Mouse (Mus musculus) kidney, embryonic 14.5 days (tissue): ENCODE data around the gene Olfr728. TPM values are rescaled to one million over a fixed set of nuclear protein-coding genes. Genes with fewer than 3 reads are reported as not detected.

Source experiments
- ATAC-seq: fragments of 200-750 bp; cut with Nextera tagmentation; 2 replicates; pipeline ENCODE4 v1.8.0; 2017; ENCODE audit warnings: moderate number of reproducible peaks, mild to moderate bottlenecking, moderate TSS enrichment, moderate library complexity; ENCODE audit not compliant: low FRiP score, low TSS enrichment
- H3K27ac ChIP-seq: fragments of 300-500 bp; sonication (generic); 2 replicates; pipeline ENCODE4 v1.5.1; 2014; ENCODE audit warnings: low read depth, mild to moderate bottlenecking, low read length, moderate library complexity, mixed read lengths
- H3K27me3 ChIP-seq: fragments of 300-500 bp; sonication (generic); 2 replicates; pipeline ENCODE4 v1.6.1; 2014; ENCODE audit warnings: mild to moderate bottlenecking, low read length; ENCODE audit not compliant: control insufficient read depth, insufficient read depth
- H3K36me3 ChIP-seq: fragments of 300-500 bp; sonication (generic); 2 replicates; pipeline ENCODE4 v1.6.1; 2014; ENCODE audit warnings: low read length, mixed read lengths; ENCODE audit not compliant: control insufficient read depth, insufficient read depth
- H3K4me1 ChIP-seq: fragments of 300-500 bp; sonication (generic); 2 replicates; pipeline ENCODE4 v1.6.1; 2014; ENCODE audit warnings: low read length, mixed read lengths; ENCODE audit not compliant: control insufficient read depth, insufficient read depth
- H3K4me2 ChIP-seq: fragments of 300-500 bp; sonication (generic); replicated peaks from 2 replicates; pipeline ENCODE4 v1.6.1; 2014; ENCODE audit warnings: low read depth, mild to moderate bottlenecking, low read length
- H3K4me3 ChIP-seq: fragments of 300-500 bp; sonication (generic); 2 replicates; pipeline ENCODE4 v1.5.1; 2014; ENCODE audit warnings: mild to moderate bottlenecking, low read length
- H3K9ac ChIP-seq: fragments of 300-500 bp; sonication (generic); 2 replicates; pipeline ENCODE4 v1.6.1; 2014; ENCODE audit warnings: low read depth, mild to moderate bottlenecking, low read length, moderate library complexity
- H3K9me3 ChIP-seq: fragments of 300-500 bp; sonication (generic); 2 replicates; pipeline ENCODE4 v1.6.1; 2016; ENCODE audit warnings: low read length; ENCODE audit not compliant: control insufficient read depth
- WGBS: fragments of 180-500 bp; shearing (Covaris S2); extraction: QIAGEN DNeasy Blood & Tissue Kit; methylation state at CpG from one replicate; pipeline ENCODE4 v1.1.7; 2014; 5-methylcytosine and 5-hydroxymethylcytosine counted together
- polyA plus RNA-seq: library from polyadenylated mRNA; unstranded; fragments of >200 nt; fragmentation: Nextera tagmentation; extraction: Ambion mirVana; gene quantifications from 2 replicates; pipeline ENCODE4 v1.2.1, GENCODE M21; 2014

The Olfr728 gene
- not detected in 2 replicates for polyA plus RNA-seq

DNA sequence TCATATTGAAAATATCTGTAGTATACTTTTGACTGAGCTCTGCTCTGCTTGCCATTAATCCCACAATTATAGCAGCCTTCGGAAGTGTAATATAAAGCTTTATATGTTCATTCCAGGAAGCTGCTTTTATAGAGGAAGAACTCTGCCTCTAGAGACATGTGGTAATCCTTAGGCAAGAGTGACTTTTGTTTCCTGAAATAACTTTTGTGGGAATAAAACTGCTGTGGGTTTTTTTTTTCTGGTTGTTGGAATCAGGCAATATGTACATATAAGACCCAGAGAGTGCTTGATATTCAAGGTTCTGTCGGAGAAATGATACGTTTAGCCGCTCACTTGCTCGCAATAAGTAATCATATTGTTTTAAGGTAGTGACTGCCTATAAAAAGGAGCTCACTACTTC lies at the start of gene Olfr728:
Gene Olfr728, minus strand, starts transcription at position 101 of the 400 bp plus-strand sequence.
- Histone ChIP-seq H3K4me2 (no peak within 1 kb of the TSS), H3K36me3 (no peaks in the 10 kb centered on the region), H3K27me3 (no peaks in the 10 kb centered on the region), H3K27ac (no peak within 1 kb of the TSS), H3K9me3 (no peaks in the 10 kb centered on the region), H3K9ac (no peak within 1 kb of the TSS), H3K4me3 (no peak within 1 kb of the TSS), H3K4me1 (no peaks in the 10 kb centered on the region)
- WGBS, result 91% methylated on average over 5 of the region's 5 CpGs
- ATAC-seq, result no peak

GRCm38 (mm10) chr14:50188098-50188497 lies 45.6 kb upstream of the Olfr728 start, which contains the start of gene Olfr730:
TSS of gene Olfr730 (minus strand) at chr14:50188198.
- WGBS, result 58% methylated on average over 1 of the region's 1 CpGs
- Histone ChIP-seq H3K36me3 (no peaks in the 10 kb centered on the region), H3K4me3 (no peak within 1 kb of the TSS), H3K4me1 (no peaks in the 10 kb centered on the region), H3K9ac (no peak within 1 kb of the TSS), H3K27ac (no peak within 1 kb of the TSS), H3K27me3 (no peaks in the 10 kb centered on the region), H3K4me2 (no peak within 1 kb of the TSS), H3K9me3 (no peaks in the 10 kb centered on the region)
- no peak for ATAC-seq

- no peaks in the 10 kb centered on the region for H3K27me3 ChIP-seq
- no peak for ATAC-seq
- H3K9ac ChIP-seq, result no peak within 1 kb of the TSS
- no peak within 1 kb of the TSS for H3K27ac ChIP-seq
- H3K4me3 ChIP-seq, result no peak within 1 kb of the TSS
- H3K4me1 ChIP-seq, result no peaks in the 10 kb centered on the region
- no peaks in the 10 kb centered on the region for H3K36me3 ChIP-seq
- H3K9me3 ChIP-seq, result no peaks in the 10 kb centered on the region
- H3K4me2 ChIP-seq, result no peak within 1 kb of the TSS
These were observed 10.3 kb upstream of the Olfr728 start, which contains the start of gene Olfr729 for GRCm38 (mm10) chr14:50152810-50153209. TSS of gene Olfr729 (minus strand) at chr14:50152910.

- 90% methylated on average over 1 of the region's 1 CpGs for WGBS
These were observed 19.6 kb downstream of the Olfr728 start, which contains the start of gene Olfr727 for GRCm38 (mm10) chr14:50122886-50123285. TSS of gene Olfr727 (plus strand) at chr14:50123186.

DNA sequence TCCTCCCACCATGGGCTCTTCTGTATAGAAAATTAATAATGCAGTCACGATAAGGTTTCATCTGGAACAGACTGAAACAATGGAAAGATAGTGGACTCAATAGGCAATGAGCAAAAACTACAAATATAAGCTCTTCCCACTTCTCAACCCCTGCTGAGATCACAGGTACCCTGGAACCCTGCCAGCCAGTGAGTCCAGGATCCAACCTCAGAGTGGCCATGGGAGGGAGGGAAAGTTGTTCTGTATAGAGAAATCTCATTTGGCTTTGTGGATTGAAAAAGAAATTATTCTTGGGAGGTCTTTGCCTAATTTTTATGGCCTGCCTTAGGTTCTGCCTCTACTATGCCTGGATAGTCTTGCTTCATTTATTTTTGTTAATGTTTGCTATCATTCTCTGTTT lies 51.6 kb downstream of the Olfr728 start, which contains the start of gene Olfr726:
Gene Olfr726, minus strand, starts transcription at position 101 of the 400 bp plus-strand sequence.
- WGBS, result 82% methylated on average over 1 of the region's 1 CpGs
- no peaks in the 10 kb centered on the region for H3K9me3 ChIP-seq
- no peaks in the 10 kb centered on the region for H3K36me3 ChIP-seq
- H3K4me3 ChIP-seq, result no peak within 1 kb of the TSS
- no peaks in the 10 kb centered on the region for H3K4me1 ChIP-seq
- no peak within 1 kb of the TSS for H3K9ac ChIP-seq
- no peak within 1 kb of the TSS for H3K4me2 ChIP-seq
- no peak within 1 kb of the TSS for H3K27ac ChIP-seq
- no peaks in the 10 kb centered on the region for H3K27me3 ChIP-seq
- no peak for ATAC-seq

More at GRCm38 (mm10) chr14:50122886-50123285, 19.6 kb downstream of the Olfr728 start, which contains the start of gene Olfr727:
- Histone ChIP-seq H3K36me3 (no peaks in the 10 kb centered on the region), H3K4me2 (no peak within 1 kb of the TSS), H3K27me3 (no peaks in the 10 kb centered on the region), H3K27ac (no peak within 1 kb of the TSS), H3K4me3 (no peak within 1 kb of the TSS), H3K9ac (no peak within 1 kb of the TSS), H3K9me3 (no peaks in the 10 kb centered on the region), H3K4me1 (no peaks in the 10 kb centered on the region)
- ATAC-seq, result no peak

Other genes starting within 250 kb of the Olfr728 start
- not detected in 2 replicates for gene Olfr722, start 240.7 kb downstream of the Olfr728 start, polyA plus RNA-seq
- not detected in 2 replicates for gene Olfr723, start 210.9 kb downstream of the Olfr728 start, polyA plus RNA-seq
- not detected in 2 replicates for gene Olfr724, start 179.4 kb downstream of the Olfr728 start, polyA plus RNA-seq
- not detected in 2 replicates for gene Olfr725, start 102.3 kb downstream of the Olfr728 start, polyA plus RNA-seq
- gene Olfr726, start 51.7 kb downstream of the Olfr728 start, polyA plus RNA-seq, result not detected in 2 replicates
- gene Olfr727, start 19.5 kb downstream of the Olfr728 start, polyA plus RNA-seq, result not detected in 2 replicates
- gene Olfr729, start 10.2 kb upstream of the Olfr728 start, polyA plus RNA-seq, result not detected in 2 replicates
- gene Olfr730, start 45.5 kb upstream of the Olfr728 start, polyA plus RNA-seq, result not detected in 2 replicates
- not detected in 2 replicates for gene Olfr731, start 99.2 kb upstream of the Olfr728 start, polyA plus RNA-seq
- gene Olfr732, start 141.5 kb upstream of the Olfr728 start, polyA plus RNA-seq, result not detected in 2 replicates
- not detected in 2 replicates for gene Olfr733, start 158.8 kb upstream of the Olfr728 start, polyA plus RNA-seq
- gene Olfr734, start 184.1 kb upstream of the Olfr728 start, polyA plus RNA-seq, result not detected in 2 replicates
- gene Olfr735, start 206.2 kb upstream of the Olfr728 start, polyA plus RNA-seq, result not detected in 2 replicates
- not detected in 2 replicates for gene Tlr11, start 215.2 kb upstream of the Olfr728 start, polyA plus RNA-seq
- gene Olfr736, start 238.5 kb upstream of the Olfr728 start, polyA plus RNA-seq, result not detected in 2 replicates